Mouse (Mus musculus): ENCODE data around the gene Clec4e. TPM values are rescaled to one million over a fixed set of nuclear protein-coding genes. Genes with fewer than 3 reads are reported as not detected.

The Clec4e gene
- polyA plus RNA-seq, 1 experiment from 2014 or later, result 1.2 TPM

Other genes starting within 250 kb of the Clec4e start
- not detected in 2 replicates for gene Clec4b1, start 239.9 kb downstream of the Clec4e start, polyA plus RNA-seq (2015; fragmentation: Nextera tagmentation; extraction: Ambion mirVana)
- 9.7 and 14.1 TPM in 2 replicates for gene Clec4a2, start 183.4 kb downstream of the Clec4e start, polyA plus RNA-seq (2015; fragmentation: Nextera tagmentation; extraction: Ambion mirVana)
- gene Clec4b2, start 117.0 kb downstream of the Clec4e start, polyA plus RNA-seq (2015; fragmentation: Nextera tagmentation; extraction: Ambion mirVana), result 0.33 and 0.55 TPM in 2 replicates
- gene Clec4n, start 60.0 kb downstream of the Clec4e start, polyA plus RNA-seq (2015; fragmentation: Nextera tagmentation; extraction: Ambion mirVana), result 19.4 and 19.7 TPM in 2 replicates
- 0.58 and 0.64 TPM in 2 replicates for gene Clec4d, start 27.8 kb downstream of the Clec4e start, polyA plus RNA-seq (2015; fragmentation: Nextera tagmentation; extraction: Ambion mirVana)
- gene Vmn2r19, start 18.5 kb upstream of the Clec4e start, polyA plus RNA-seq (2015; fragmentation: Nextera tagmentation; extraction: Ambion mirVana), result not detected in 2 replicates
- not detected in 2 replicates for gene Vmn2r20, start 128.2 kb upstream of the Clec4e start, polyA plus RNA-seq (2015; fragmentation: Nextera tagmentation; extraction: Ambion mirVana)
- gene Vmn2r21, start 243.5 kb upstream of the Clec4e start, polyA plus RNA-seq (2015; fragmentation: Nextera tagmentation; extraction: Ambion mirVana), result not detected in 2 replicates

All from liver, embryonic 15.5 days (tissue).